Mouse (Mus musculus) lung, adult 18-20 months (tissue): ENCODE results near the gene Myh9.
A peak's percentile ranks its signal among the peaks of the same experiment; 100 is the strongest.

Source experiments
- DNase-seq, 2 experiments: peaks; one replicate each; pipeline ENCODE4 v3.0.0; 2022; ENCODE audit warnings: mixed read lengths in 2 of 2

Gene Myh9

GRCm38 (mm10) chr15:77827794-77828193, 14.2 kb downstream of the Myh9 start:
- peak in 1 of 2 experiments; percentile 71 for DNase-seq

DNA sequence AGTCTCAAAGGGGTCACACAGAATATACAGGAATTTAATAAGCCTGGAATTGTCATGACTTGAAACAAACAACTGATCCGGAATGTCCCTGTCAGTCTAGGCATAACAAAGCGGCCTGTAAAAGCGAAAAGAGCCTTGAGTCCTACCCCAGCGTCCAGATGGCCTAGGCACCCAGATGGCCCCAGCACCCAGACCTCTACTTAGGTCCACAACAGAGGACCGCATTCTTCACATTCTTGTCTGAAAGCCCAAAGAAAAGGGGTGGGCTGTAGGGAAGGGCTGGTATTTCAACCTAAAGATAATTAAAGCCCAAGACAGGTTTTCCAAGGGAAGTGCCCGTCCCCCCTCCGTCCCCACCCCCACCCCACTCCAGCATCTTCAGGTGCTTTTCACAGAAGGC, 14.6 kb downstream of the Myh9 start:
- no peak for DNase-seq

GRCm38 (mm10) chr15:77825382-77825781, 16.6 kb downstream of the Myh9 start:
- no peak for DNase-seq

GRCm38 (mm10) chr15:77824321-77824720, 17.7 kb downstream of the Myh9 start:
- no peak for DNase-seq

GRCm38 (mm10) chr15:77823634-77824033, 18.3 kb downstream of the Myh9 start:
- no peak for DNase-seq

GRCm38 (mm10) chr15:77823196-77823595, 18.8 kb downstream of the Myh9 start:
- no peak for DNase-seq

- DNase-seq, result no peak
Observed at GRCm38 (mm10) chr15:77822671-77823070, 19.3 kb downstream of the Myh9 start.

DNA sequence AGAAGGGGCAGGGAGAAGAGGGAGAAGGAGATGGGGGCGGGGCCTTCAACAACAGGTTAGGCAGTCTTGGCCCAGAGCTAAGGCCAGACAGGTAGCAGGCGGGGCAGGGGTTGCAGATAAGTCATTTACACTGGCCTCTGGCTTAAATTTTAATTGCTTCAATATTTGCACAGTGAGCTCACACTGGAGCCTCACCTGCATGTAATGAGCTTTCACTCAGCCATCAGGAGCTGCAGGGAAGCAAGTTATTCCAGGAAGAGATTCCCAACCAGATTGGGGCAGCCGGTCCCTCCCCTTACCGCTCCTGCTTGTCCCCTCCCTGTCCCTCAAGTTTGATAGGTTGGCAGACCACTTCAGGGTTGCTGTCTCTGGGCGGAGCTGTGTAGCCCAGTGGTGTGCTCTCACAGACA, 19.9 kb downstream of the Myh9 start:
- DNase-seq, result peak; percentile 85 to 89

DNA sequence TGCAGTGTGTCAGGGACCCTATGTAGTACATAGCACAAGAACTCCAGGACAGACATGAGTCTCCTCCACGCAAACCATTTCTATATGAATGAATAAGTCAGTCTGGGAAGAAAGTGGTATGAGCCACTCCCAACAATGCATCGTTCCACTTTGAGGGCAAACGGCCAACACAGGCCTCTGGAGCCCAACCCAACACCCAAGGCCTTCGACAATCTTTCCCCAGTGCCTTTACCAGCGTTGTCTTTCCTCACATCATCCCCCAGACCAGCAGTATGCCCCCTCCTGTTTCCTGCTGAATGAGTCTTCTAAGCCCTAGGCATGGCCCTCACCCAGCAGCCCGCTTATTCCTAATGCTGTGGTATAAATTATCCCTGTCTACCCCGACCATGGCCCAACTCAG, 20.6 kb downstream of the Myh9 start:
- DNase-seq, result peak in 1 of 2 experiments; percentile 63

- DNase-seq, result no peak
Observed at GRCm38 (mm10) chr15:77820480-77821163, 21.4 kb downstream of the Myh9 start.

DNA sequence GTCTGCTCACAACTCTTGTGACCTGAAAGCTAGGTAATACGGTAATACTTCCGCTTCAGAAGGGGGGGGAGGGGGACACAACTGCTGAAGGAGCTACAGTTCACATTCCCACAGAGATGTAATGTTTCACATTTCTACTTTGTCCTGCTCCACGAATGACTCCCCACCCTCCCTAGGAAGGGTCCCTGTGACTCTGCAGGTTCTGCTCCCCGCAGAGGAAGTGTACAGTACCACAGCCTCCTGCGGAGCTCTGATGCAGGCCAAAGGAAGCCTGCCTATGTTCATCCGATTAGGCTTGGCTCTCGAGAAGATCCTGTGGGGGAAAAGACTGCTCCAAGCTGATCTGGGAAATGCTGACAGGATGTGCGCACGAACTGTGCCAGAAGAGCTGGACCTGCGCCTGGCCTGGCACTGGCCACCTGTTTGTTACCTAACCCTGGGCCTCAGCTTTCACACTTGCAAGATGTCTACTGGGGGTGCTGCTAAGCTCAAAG, 22.0 kb downstream of the Myh9 start:
- peak; percentile 86 to 93 for DNase-seq

GRCm38 (mm10) chr15:77818556-77819158, 23.3 kb downstream of the Myh9 start:
- DNase-seq, result no peak

DNA sequence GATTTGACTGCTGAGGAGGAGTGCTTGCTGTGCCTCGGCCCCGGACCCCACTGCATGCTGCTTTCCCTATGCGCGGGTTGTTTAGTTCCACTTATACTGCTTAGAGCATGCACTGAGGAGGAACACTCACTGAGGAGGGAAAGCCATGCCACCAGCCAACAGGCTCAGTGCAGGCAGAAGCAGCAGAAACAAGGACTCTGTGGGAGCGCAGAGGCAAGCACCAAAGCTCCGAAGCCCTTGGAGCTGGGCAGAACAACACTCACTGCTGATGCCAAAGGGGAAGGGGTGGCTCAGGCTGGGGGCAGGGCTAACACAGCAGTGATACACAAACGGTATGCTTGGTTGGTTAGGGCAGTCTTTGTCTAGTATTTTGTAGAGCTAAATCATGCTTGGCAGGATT, 24.6 kb downstream of the Myh9 start:
- no peak for DNase-seq

GRCm38 (mm10) chr15:77816601-77816950, 25.4 kb downstream of the Myh9 start:
- no peak for DNase-seq

DNA sequence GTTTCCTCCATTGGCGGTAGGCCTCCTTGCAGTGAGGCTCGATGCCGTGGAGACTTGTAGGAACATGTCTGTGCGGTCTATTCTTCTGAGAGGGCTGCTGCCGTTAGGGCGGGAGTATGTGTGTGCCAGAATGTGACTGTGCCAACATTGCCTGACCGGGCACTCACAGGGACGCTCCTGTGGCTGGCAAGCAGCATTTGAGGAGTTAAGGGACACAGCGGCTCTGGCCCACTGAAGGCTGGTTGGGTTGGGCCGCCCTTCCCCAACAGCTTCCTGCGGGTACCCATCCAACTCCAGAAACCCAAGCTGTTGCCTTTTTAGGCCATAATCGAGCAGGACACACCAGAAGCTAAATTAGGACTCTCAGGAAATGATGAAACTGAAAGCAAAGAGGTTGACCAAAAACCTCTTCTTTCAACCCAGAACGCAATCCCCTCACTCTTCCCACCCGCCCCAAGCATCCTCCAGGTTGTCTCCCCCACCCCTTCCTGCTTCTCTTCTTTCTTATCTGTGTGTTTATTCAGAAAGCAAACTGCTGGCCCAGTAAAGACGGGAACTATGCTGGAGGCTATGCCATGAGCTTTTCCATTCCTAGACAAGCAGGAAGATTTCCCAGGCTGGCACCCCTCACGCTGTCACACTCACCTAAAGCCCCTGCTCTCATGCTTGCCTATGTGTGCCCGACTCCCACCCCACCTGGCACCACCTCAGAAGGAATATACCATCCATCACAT, 25.9 kb downstream of the Myh9 start:
- peak; percentile 67 to 76 for DNase-seq

GRCm38 (mm10) chr15:77813639-77814375, 28.2 kb downstream of the Myh9 start:
- peak in 1 of 2 experiments; percentile 51 for DNase-seq

DNA sequence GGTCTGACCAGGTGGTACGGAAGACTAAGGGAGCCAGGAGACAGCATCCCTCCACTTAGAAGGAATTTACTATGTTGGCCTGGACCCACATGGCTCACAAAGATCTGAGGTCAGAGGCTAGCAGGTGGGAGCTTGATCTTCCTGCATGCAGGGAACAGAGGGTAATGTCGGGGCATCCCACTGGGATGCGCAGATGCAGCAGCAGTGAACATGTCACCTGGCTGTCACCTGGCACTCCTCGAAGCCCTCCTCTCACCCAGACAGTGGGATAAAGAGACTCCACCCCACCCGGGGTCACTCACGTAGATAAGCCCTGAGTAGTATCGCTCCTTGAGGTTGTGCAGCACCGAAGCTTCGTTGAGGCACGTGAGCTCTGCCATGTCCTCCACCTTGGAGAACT, 29.4 kb downstream of the Myh9 start:
- no peak for DNase-seq

DNA sequence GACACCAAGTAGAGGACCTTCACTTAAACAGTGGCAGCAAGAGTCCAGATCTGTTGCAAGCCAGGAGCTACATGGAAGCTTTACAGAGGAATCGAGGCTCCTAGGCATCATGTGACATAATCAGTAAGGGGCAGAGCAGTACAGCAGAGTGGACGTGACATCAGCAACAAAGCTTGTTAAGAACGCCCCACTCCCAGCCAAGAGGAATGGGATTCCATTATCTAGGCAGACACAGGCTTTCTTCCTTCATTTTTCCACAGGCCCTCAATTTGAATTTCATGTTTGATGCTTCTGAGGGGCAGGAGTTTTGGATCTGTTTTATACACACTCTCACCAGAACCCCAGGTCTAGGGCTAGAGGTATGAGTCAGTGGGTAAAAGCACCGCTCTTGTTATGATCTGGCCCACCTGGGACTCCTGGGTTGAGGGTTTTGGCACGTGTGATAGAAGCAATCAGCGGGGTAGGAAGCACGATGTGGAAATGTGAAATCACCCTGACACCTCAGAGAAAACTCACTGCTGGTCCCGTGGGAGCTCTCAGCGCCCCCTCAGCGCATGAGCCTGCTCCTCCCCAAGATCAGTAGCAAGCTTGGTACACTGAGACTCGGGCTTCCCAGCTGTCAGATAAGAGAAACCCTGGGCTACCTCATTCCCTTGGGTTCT, 30.7 kb downstream of the Myh9 start:
- no peak for DNase-seq

- no peak for DNase-seq
Observed at GRCm38 (mm10) chr15:77810416-77811098, 31.4 kb downstream of the Myh9 start.

DNA sequence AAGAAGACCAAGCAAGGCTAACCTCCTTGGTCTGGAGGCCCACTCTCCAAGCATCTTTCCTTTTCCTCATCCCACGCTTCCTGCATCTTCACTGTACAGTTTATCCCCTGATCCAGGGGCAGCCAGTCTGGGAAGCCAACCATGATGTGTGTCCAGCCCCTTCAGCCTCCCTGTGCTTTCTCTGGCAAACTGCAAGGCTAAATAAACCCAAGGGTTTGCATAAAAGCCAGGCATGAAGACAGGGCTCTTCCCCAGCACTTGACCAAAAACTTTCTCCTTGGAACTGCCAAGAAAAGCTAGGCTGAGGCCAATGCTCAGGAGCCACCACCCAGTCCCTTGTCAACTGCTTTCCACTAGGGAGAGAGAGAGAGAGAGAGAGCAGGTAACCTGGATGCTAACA, 32.5 kb downstream of the Myh9 start:
- DNase-seq, result no peak

DNA sequence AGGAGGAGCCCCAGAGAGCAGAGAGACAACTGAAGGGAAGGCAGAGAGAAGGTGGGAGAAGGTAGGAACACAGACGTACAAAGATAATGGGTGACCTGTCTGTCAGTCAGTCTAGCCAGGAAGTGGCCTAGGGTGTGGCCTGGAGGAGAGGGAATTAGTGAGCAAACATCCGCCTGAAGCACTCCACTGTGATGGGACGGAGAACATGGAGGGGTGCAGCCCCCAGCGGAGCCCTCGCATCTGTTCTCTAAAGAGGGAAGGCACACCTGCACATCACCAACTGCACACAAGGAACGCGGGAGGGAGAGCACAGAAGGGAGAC, 34.8 kb downstream of the Myh9 start:
- no peak for DNase-seq

- DNase-seq, result no peak
Observed at GRCm38 (mm10) chr15:77806565-77807263, 35.3 kb downstream of the Myh9 start.
